Mouse (Mus musculus) frontal cortex, postnatal 14 days (tissue): ENCODE results near the gene Otos.

Experiments used
- DNase-seq, 2 experiments: peaks; one replicate each; pipeline ENCODE4 v3.0.0; 2022; ENCODE audit warnings: low spot score in 2 of 2

The Otos gene

GRCm38 (mm10) chr1:92646601-92647000, 2.0 kb downstream of the Otos start:
- DNase-seq = no peak

GRCm38 (mm10) chr1:92646111-92646510, 2.5 kb downstream of the Otos start:
- DNase-seq = no peak

- peak in 1 of 2 experiments; percentile 2 for DNase-seq
These were observed 3.7 kb downstream of the Otos start for GRCm38 (mm10) chr1:92644916-92645315.

GRCm38 (mm10) chr1:92643691-92644090, 5.0 kb downstream of the Otos start:
- DNase-seq = peak in 1 of 2 experiments; percentile 3

GRCm38 (mm10) chr1:92641514-92642272, 6.9 kb downstream of the Otos start, which contains the start of gene Cops9:
Gene Cops9 (minus strand): TSS chr1:92641985.
- peak; percentile 78 to 79 for DNase-seq

- no peak for DNase-seq
These were observed 8.2 kb downstream of the Otos start for GRCm38 (mm10) chr1:92640393-92640792.

GRCm38 (mm10) chr1:92638736-92639135, 9.9 kb downstream of the Otos start:
- DNase-seq = no peak

GRCm38 (mm10) chr1:92638181-92638580, 10.5 kb downstream of the Otos start:
- peak in 1 of 2 experiments; percentile 53 for DNase-seq

GRCm38 (mm10) chr1:92637501-92638172, 11.0 kb downstream of the Otos start:
- no peak for DNase-seq

- DNase-seq = no peak
These were observed 12.0 kb downstream of the Otos start for GRCm38 (mm10) chr1:92636676-92637075.

GRCm38 (mm10) chr1:92636015-92636414, 12.6 kb downstream of the Otos start:
- DNase-seq = no peak

GRCm38 (mm10) chr1:92634976-92635599, 13.6 kb downstream of the Otos start:
- DNase-seq = no peak

GRCm38 (mm10) chr1:92634569-92634968, 14.1 kb downstream of the Otos start:
- DNase-seq = no peak

- no peak for DNase-seq
These were observed 14.9 kb downstream of the Otos start for GRCm38 (mm10) chr1:92633726-92634125.

GRCm38 (mm10) chr1:92632948-92633347, 15.7 kb downstream of the Otos start:
- no peak for DNase-seq

- no peak for DNase-seq
These were observed 16.4 kb downstream of the Otos start for GRCm38 (mm10) chr1:92632196-92632595.

- no peak for DNase-seq
These were observed 20.4 kb downstream of the Otos start for GRCm38 (mm10) chr1:92628227-92628626.

- DNase-seq = no peak
These were observed 30.3 kb downstream of the Otos start for GRCm38 (mm10) chr1:92618360-92618759.

GRCm38 (mm10) chr1:92617488-92617887, 31.2 kb downstream of the Otos start, which contains the start of gene Olfr12:
Gene Olfr12 (plus strand): TSS chr1:92617788.
- no peak for DNase-seq

GRCm38 (mm10) chr1:92616046-92616445, 32.6 kb downstream of the Otos start:
- no peak for DNase-seq

GRCm38 (mm10) chr1:92614516-92614915, 34.1 kb downstream of the Otos start:
- DNase-seq = no peak

GRCm38 (mm10) chr1:92613175-92613574, 35.5 kb downstream of the Otos start:
- no peak for DNase-seq

- DNase-seq = peak; percentile 9 to 42
These were observed 37.6 kb downstream of the Otos start for GRCm38 (mm10) chr1:92611008-92611407.
